Mouse (Mus musculus) midbrain, embryonic 16.5 days (tissue): ENCODE results near the gene Dohh. TPM values are rescaled to one million over a fixed set of nuclear protein-coding genes. Genes with fewer than 3 reads are reported as not detected.
A peak's percentile ranks its signal among the peaks of the same experiment; 100 is the strongest.

Experiments used
- ATAC-seq: fragments of 200-750 bp; cut with Nextera tagmentation; 2 replicates; pipeline ENCODE4 v1.8.0; 2017; ENCODE audit warnings: moderate TSS enrichment
- H3K27ac ChIP-seq: fragments of 300-500 bp; sonication (generic); 2 replicates; pipeline ENCODE4 v1.5.1; 2014; ENCODE audit warnings: mild to moderate bottlenecking, low read length, mixed read lengths
- H3K27me3 ChIP-seq: fragments of 300-500 bp; sonication (generic); 2 replicates; pipeline ENCODE4 v1.6.1; 2014; ENCODE audit warnings: low read depth, low read length, mixed read lengths; ENCODE audit not compliant: control insufficient read depth, insufficient read depth
- H3K36me3 ChIP-seq: fragments of 300-500 bp; sonication (generic); 2 replicates; pipeline ENCODE4 v1.6.1; 2014; ENCODE audit warnings: mild to moderate bottlenecking, low read length, moderate library complexity, mixed read lengths; ENCODE audit not compliant: control insufficient read depth, insufficient read depth
- H3K4me1 ChIP-seq: fragments of 300-500 bp; sonication (generic); 2 replicates; pipeline ENCODE4 v1.6.1; 2014; ENCODE audit warnings: mild to moderate bottlenecking, low read length, mixed read lengths; ENCODE audit not compliant: control insufficient read depth, insufficient read depth
- H3K4me2 ChIP-seq: fragments of 300-500 bp; sonication (generic); 2 replicates; pipeline ENCODE4 v1.6.1; 2014; ENCODE audit warnings: mild to moderate bottlenecking, low read length, mixed read lengths
- H3K4me3 ChIP-seq: fragments of 300-500 bp; sonication (generic); 2 replicates; pipeline ENCODE4 v1.5.1; 2014; ENCODE audit warnings: low read depth, mild to moderate bottlenecking, low read length, moderate library complexity, mixed read lengths
- H3K9ac ChIP-seq: fragments of 300-500 bp; sonication (generic); 2 replicates; pipeline ENCODE4 v1.6.1; 2014; ENCODE audit warnings: low read depth, low read length, mixed read lengths
- H3K9me3 ChIP-seq: fragments of 300-500 bp; sonication (generic); replicated peaks from 2 replicates; pipeline ENCODE4 v1.6.1; 2014; ENCODE audit warnings: mild to moderate bottlenecking, low read length, mixed read lengths; ENCODE audit not compliant: control insufficient read depth, poor library complexity, severe bottlenecking
- WGBS: fragments of 180-500 bp; shearing (Covaris S2); extraction: QIAGEN DNeasy Blood & Tissue Kit; methylation state at CpG from one replicate; pipeline ENCODE4 v1.1.7; 2014; 5-methylcytosine and 5-hydroxymethylcytosine counted together
- polyA plus RNA-seq: library from polyadenylated mRNA; unstranded; fragments of >200 nt; fragmentation: Nextera tagmentation; extraction: Ambion mirVana; gene quantifications from 2 replicates; pipeline ENCODE4 v1.2.1, GENCODE M21; 2015

Dohh gene
- polyA plus RNA-seq, 1 experiment from 2014 or later = 86.2 TPM

DNA sequence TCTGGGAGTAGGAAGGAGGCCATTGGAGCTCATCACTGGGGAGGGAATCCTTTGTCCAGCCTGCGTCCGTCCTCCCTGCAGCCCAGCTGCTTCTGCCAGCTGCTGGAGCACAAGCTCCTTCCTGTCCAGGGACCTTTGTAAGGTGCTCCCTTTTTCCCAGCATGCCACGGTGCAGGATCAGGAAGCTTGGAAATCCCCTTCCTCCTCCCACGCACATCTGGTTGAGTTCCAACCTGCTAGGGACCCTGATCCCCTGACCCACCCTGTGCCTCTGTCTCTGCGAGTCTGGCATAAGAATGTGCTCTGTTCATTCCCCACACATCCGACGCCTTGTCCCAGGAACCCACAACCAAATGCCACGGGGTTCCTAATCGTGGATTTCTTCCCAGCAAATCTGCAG lies 26.8 kb downstream of the Dohh start:
- H3K4me2 ChIP-seq = no peak overlapping the region
- H3K27me3 ChIP-seq = peaks cover 3% of the 10 kb centered on the region
- H3K9me3 ChIP-seq = no peaks in the 10 kb centered on the region
- no peak for ATAC-seq
- H3K36me3 ChIP-seq = peaks cover 12% of the 10 kb centered on the region
- no peak overlapping the region for H3K9ac ChIP-seq
- WGBS = 79% methylated on average over 9 of the region's 9 CpGs
- peaks cover 10% of the 10 kb centered on the region; the same call in 1 of the 2 replicates for H3K4me1 ChIP-seq
- no peak overlapping the region for H3K4me3 ChIP-seq
- no peak overlapping the region for H3K27ac ChIP-seq

DNA sequence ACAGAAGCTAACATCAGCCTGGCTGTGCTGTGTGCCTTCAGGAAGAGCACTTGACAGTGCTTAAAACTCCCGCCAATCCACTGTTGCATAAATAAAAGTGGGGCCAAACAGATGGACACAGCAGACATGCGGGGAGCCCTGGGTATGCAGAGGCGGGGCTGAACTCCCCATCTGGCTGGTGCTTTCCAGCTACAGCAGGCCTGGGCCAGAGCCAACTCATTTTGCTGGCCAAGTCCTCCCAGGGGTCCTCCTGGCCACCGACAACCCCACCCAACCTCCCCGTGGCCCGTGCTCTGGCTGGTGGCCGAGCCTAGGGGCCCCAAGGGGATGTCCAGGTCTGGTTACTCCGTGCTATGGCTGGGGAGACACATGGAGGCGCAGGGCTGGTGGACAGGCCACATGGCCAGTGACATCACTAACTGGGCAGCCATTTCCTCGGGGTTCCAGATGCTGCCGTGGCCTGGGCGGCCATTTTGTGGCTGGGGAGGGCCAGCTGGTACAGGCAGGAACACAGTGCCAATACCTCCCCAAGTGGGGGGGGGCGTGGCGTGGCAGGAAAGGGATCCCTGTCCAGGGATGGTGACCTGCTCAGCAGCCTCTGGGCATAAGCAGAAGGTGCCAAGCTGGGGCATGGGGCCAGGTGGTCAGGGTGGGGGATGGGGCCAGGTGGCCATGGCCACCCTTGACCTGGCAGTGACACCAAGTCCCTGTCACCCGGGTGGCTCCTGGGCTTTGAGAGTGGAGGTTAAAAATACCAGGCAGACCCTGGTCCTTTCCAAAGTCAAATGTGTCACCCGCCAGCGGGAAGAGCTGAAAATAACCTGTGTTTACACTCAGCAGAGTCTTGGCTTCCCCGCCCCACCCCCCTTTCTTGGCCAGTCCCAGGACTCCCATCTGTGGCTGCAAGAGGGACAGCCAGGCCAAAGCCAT lies 27.5 kb downstream of the Dohh start:
- peaks cover 15% of the 10 kb centered on the region; the same call in 1 of the 2 replicates for H3K4me1 ChIP-seq
- ATAC-seq = no peak
- no peak overlapping the region for H3K4me2 ChIP-seq
- peak overlapping the region; percentile 51 for H3K27ac ChIP-seq
- H3K9me3 ChIP-seq = no peaks in the 10 kb centered on the region
- peaks cover 3% of the 10 kb centered on the region for H3K27me3 ChIP-seq
- 63% methylated on average over 18 of the region's 18 CpGs for WGBS
- 0 out of 2 replicates have a peak overlapping the region, but pooled peaks have one; percentile 14 for H3K9ac ChIP-seq
- peaks cover 6% of the 10 kb centered on the region for H3K36me3 ChIP-seq
- no peak overlapping the region for H3K4me3 ChIP-seq

DNA sequence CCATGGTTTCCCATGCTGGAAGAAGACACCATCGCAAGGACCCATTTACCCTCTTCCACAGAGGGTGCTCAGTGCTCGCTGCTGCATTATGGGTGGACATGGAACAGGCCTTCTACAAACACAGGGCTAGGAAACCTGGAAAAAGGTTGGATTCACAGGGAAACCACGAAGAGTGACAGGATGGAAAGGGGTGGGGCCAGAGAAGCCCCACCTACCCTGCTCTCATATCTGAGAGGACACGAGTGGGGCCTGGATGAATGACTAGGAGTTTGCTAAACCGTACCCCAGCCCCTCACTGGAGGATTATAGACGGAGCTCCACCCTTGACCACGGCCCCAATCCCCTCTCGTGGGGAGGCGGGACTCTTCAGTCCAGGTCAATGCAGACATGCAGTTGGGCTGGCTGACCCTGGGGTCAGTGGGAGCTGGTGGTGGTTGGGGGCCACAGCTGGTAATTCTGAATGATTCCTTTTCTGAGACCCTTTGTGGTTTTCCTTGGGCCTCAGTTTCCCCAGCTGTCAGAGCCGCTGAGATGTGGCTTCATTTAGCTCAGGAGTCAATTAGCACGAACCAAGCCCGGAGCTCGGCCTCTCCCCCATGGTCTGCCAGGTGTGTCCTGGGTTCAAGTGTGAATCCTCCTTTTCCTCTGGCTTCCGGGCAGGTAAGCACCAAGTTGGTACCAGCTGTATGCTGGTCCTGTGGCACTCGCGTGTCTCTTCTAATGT lies 28.5 kb downstream of the Dohh start:
- Histone ChIP-seq H3K4me3 (no peak overlapping the region), H3K9ac (no peak overlapping the region), H3K4me2 (no peak overlapping the region), H3K36me3 (no peaks in the 10 kb centered on the region), H3K27me3 (peaks cover 3% of the 10 kb centered on the region; the same call in 1 of the 2 replicates), H3K27ac (peak overlapping the region; percentile 51; the same call in 1 of the 2 replicates), H3K4me1 (peaks cover 22% of the 10 kb centered on the region), H3K9me3 (no peaks in the 10 kb centered on the region)
- no peak for ATAC-seq
- whole genome bisulfite sequencing = 78% methylated on average over 16 of the region's 16 CpGs

DNA sequence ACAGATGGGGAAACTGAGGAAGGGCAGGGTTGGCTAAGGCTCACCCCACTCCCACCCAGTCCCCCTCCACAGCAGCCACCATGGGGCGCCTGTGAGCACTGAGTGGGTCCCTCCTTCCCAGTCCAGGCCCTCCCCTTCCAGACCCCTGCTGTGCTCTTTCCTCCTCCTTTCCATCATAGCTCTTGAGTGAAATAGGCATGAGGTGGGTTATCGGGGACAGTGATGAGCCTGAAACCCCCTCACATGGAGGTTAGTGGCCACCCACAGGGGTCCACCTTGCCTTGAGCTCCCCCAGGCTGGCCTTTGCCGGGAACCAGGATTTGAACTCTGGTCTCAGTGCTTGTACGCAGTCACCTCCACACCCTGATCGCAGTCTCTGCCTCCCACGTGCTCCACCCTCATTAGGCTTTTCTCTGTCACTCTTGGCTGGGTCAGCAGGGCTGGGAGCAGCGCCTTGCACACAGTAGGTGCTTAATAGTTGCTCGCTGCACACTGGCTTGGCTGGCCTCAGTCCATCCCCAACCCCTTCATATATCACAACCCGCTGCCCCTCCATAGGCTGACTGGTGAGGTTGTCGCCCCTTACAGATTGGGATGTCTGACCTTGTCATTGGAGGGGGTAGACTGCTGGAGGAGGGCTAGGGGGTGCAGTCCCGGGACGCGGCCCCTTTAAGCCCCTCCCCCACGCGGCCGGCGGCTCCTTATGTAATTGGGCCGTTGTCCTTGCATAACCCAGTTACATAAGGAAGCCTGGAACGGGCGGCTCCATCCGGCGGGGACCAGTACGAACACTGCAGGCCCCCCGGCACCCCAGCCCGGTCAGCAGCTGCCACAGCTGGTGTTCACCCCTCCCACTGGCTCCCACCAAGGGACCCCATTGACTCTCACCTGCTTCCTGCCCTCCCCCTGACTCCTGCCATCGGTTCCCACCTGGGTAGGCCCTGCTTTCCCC lies 29.4 kb downstream of the Dohh start:
- Histone ChIP-seq H3K36me3 (no peaks in the 10 kb centered on the region), H3K9ac (no peak overlapping the region), H3K27ac (no peak overlapping the region), H3K4me2 (no peak overlapping the region), H3K27me3 (no peaks in the 10 kb centered on the region), H3K9me3 (no peaks in the 10 kb centered on the region), H3K4me3 (no peak overlapping the region), H3K4me1 (peaks cover 22% of the 10 kb centered on the region)
- no peak for ATAC-seq
- WGBS = 27% methylated on average over 26 of the region's 26 CpGs

DNA sequence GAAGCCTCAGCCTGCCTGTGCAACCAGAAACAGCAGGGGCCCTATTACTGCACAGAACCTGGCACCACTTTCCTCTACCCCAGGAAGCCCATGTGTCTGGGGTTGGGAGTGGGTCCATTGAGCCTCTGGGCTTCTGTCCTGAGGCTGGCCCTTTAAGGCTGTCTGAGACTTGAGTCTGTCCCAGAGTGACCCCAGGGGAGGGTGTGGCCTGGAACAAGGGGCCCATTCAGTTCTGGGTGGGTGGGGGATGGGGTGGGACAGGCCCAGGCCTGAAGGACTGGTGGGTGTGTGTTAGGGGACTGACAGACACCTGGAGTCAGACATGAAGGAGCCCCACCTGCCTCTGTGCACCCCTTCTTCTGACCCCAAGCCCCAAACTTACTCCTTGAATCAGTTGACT lies 30.5 kb downstream of the Dohh start:
- Histone ChIP-seq H3K4me3 (no peak overlapping the region), H3K9ac (no peak overlapping the region), H3K4me1 (peaks cover 22% of the 10 kb centered on the region), H3K36me3 (no peaks in the 10 kb centered on the region), H3K9me3 (no peaks in the 10 kb centered on the region), H3K27me3 (no peaks in the 10 kb centered on the region), H3K4me2 (no peak overlapping the region), H3K27ac (no peak overlapping the region)
- no peak for ATAC-seq

DNA sequence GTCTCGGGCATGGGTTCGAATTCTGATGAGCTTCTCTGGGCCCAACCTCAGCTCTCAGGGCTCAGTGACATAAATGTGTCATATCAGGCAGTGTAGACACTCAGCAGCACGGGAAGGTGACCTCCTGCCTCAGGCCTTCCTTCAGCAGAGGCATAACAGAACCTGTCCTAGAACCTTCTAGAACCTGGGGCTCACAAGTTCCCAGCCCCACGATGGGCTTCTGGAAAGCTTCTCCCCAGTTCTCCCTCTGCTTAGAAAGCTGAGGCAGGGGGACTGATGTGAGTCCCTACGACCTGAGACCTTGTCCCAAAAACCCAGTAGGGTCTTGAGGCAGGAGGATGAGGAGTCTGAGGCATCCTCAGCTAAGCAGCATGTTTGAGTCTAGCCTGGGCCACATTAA lies 30.9 kb downstream of the Dohh start:
- H3K27me3 ChIP-seq = no peaks in the 10 kb centered on the region
- H3K27ac ChIP-seq = no peak overlapping the region
- WGBS = 86% methylated on average over 5 of the region's 5 CpGs
- H3K36me3 ChIP-seq = peaks cover 4% of the 10 kb centered on the region; the same call in 1 of the 2 replicates
- ATAC-seq = no peak
- H3K4me2 ChIP-seq = no peak overlapping the region
- H3K9ac ChIP-seq = no peak overlapping the region
- H3K4me3 ChIP-seq = no peak overlapping the region
- no peaks in the 10 kb centered on the region for H3K9me3 ChIP-seq
- peaks cover 22% of the 10 kb centered on the region for H3K4me1 ChIP-seq

DNA sequence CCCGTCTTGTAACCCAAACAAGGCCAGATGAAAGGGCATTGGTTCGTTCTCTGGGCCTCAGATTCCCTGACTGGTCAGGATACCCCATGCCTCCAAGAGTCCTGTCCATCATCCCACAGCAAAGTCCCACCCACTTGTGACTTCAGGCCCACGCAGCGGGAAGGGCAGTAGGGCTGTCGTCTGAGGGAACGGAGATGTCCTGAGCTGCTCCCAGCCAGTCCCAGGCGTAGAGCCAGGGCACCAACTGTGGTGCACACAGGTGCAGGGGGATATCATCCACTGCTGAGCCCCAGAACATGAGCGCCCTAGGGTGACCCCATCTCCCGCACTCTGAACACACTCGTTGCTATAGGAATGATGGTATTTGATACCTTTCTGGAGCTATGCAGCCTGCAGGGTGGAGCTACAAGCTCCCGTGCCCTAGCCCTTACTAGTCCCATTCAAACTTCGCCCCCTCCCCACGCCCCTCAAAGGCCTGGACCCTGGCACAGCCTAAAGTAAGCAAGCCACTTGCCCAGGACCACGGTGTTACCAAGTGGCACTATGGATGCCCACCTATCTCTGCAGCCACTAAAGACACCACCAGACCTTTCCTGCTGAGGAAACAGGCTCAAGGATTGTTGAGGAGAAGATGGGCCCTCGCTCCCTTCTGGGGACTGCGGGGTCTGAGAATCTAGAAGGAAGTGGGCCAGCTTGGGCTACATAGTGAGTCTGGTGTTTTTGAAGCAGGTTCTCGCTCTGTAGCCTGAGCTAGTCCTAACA lies 31.5 kb downstream of the Dohh start:
- peaks cover 7% of the 10 kb centered on the region; the same call in 1 of the 2 replicates for H3K36me3 ChIP-seq
- H3K4me2 ChIP-seq = no peak overlapping the region
- no peak overlapping the region for H3K4me3 ChIP-seq
- H3K9ac ChIP-seq = no peak overlapping the region
- no peaks in the 10 kb centered on the region for H3K27me3 ChIP-seq
- H3K27ac ChIP-seq = no peak overlapping the region
- peaks cover 22% of the 10 kb centered on the region for H3K4me1 ChIP-seq
- no peaks in the 10 kb centered on the region for H3K9me3 ChIP-seq
- WGBS = 71% methylated on average over 17 of the region's 17 CpGs
- ATAC-seq = no peak
